Mouse (Mus musculus): Measurements from ENCODE around the gene Hist2h2aa2. TPM values are rescaled to one million over a fixed set of nuclear protein-coding genes. Genes with fewer than 3 reads are reported as not detected.

Gene Hist2h2aa2
- total and polyA plus RNA-seq, 3 experiments, result 18.4 to 11,232 TPM; not detected in 1

GRCm38 (mm10) chr3:96194966-96195365 lies 45.1 kb downstream of the Hist2h2aa2 start:
- TF ChIP-seq NRF1 (IDR thresholded peaks at IDR 0.05; ENCODE audit: insufficient read depth, low read depth, low read length, poor library complexity, severe bottlenecking) (no peak), ZNF384 (IDR thresholded peaks at IDR 0.05; ENCODE audit: low read depth, low read length) (0 out of 2 replicates have a peak, but pooled peaks have one; percentile 37), POLR2A (IDR thresholded peaks at IDR 0.05; ENCODE audit: control insufficient read depth in 1 of 2, insufficient read depth in 1 of 2, low read depth in 1 of 2, low read length in 2 of 2, poor library complexity in 1 of 2) (no peak), EP300 (IDR thresholded peaks at IDR 0.05; ENCODE audit: low read depth in 1 of 2, low read length in 2 of 2) (no peak), MXI1 (IDR thresholded peaks at IDR 0.05; ENCODE audit: low read depth, low read length) (no peak)

GRCm38 (mm10) chr3:96192977-96193376 lies 47.1 kb downstream of the Hist2h2aa2 start:
- Histone ChIP-seq H3K4me3 (ENCODE audit: control insufficient read depth in 1 of 2, insufficient read depth in 1 of 2, low read depth in 2 of 2, low read length in 2 of 2) (no peak overlapping the region), H3K9ac (ENCODE audit: control insufficient read depth, low read depth, low read length, poor library complexity, severe bottlenecking) (no peak overlapping the region), H3K9me3 (replicated peaks; ENCODE audit: insufficient read depth, low read length) (no peaks in the 10 kb centered on the region), H3K27ac (ENCODE audit: control insufficient read depth, low read depth, low read length) (no peak overlapping the region), H3K27me3 (ENCODE audit: control insufficient read depth in 1 of 2, insufficient read depth in 2 of 2, low read length in 2 of 2) (no peaks in the 10 kb centered on the region), H3K4me1 (ENCODE audit: control insufficient read depth in 1 of 2, insufficient read depth in 2 of 2, low read length in 2 of 2) (peaks cover 0 to 10% of the 10 kb centered on the region in 2 experiments; a peak in 2 of 4 replicates), H3K79me2 (ENCODE audit: control insufficient read depth, insufficient read depth, low read length, poor library complexity) (peaks cover 9% of the 10 kb centered on the region; the same call in 1 of the 2 replicates), H3K36me3 (ENCODE audit: control insufficient read depth in 1 of 2, insufficient read depth in 2 of 2, low read length in 2 of 2) (peaks cover 0 to 8% of the 10 kb centered on the region in 2 experiments; a peak in 2 of 4 replicates)
- DNase-seq (ENCODE audit: low read depth, low spot score), result no peak
- TF ChIP-seq ZKSCAN1 (IDR thresholded peaks at IDR 0.05; ENCODE audit: low read depth, low read length) (no peak), CHD2 (IDR thresholded peaks at IDR 0.05; ENCODE audit: low read length) (no peak), MEF2A (IDR thresholded peaks at IDR 0.05; ENCODE audit: extremely low read depth, insufficient replicate concordance, low read depth, low read length, poor library complexity, severe bottlenecking) (no peak), BHLHE40 (IDR thresholded peaks at IDR 0.05; ENCODE audit: borderline replicate concordance, low read depth, low read length) (no peak), RAD21 (IDR thresholded peaks at IDR 0.05; ENCODE audit: low read depth, low read length) (no peak)

More at GRCm38 (mm10) chr3:96194966-96195365, 45.1 kb downstream of the Hist2h2aa2 start:
- H3K36me3 ChIP-seq (ENCODE audit: control insufficient read depth in 1 of 2, insufficient read depth in 2 of 2, low read length in 2 of 2), result peaks cover 0 to 16% of the 10 kb centered on the region in 2 experiments; a peak in 2 of 4 replicates
- H3K79me2 ChIP-seq (ENCODE audit: control insufficient read depth, insufficient read depth, low read length, poor library complexity), result peaks cover 9% of the 10 kb centered on the region; the same call in 1 of the 2 replicates
- no peaks in the 10 kb centered on the region for H3K9me3 ChIP-seq (replicated peaks; ENCODE audit: insufficient read depth, low read length)
- no peak overlapping the region for H3K9ac ChIP-seq (ENCODE audit: control insufficient read depth, low read depth, low read length, poor library complexity, severe bottlenecking)
- DNase-seq (ENCODE audit: low read depth, low spot score), result no peak
- H3K27ac ChIP-seq (ENCODE audit: control insufficient read depth, low read depth, low read length), result no peak overlapping the region
- peaks cover 12 to 22% of the 10 kb centered on the region in 2 experiments for H3K4me1 ChIP-seq (ENCODE audit: control insufficient read depth in 1 of 2, insufficient read depth in 2 of 2, low read length in 2 of 2)
- no peak overlapping the region for H3K4me3 ChIP-seq (ENCODE audit: control insufficient read depth in 1 of 2, insufficient read depth in 1 of 2, low read depth in 2 of 2, low read length in 2 of 2)
- no peaks in the 10 kb centered on the region for H3K27me3 ChIP-seq (ENCODE audit: control insufficient read depth in 1 of 2, insufficient read depth in 2 of 2, low read length in 2 of 2)

Other genes with a start within 250 kb of the Hist2h2aa2 start
- gene Plekho1, start 244.3 kb downstream of the Hist2h2aa2 start, total RNA-seq (2012; rRNA removed), result 4.2 and 6.4 TPM in 2 replicates
- gene Plekho1, start 244.3 kb downstream of the Hist2h2aa2 start, polyA plus RNA-seq (2012; ENCODE audit: insufficient read depth in 1 of 2, insufficient read length in 2 of 2, low read depth in 1 of 2, low replicate concordance in 2 of 2, missing spikeins in 1 of 2), result 10 to 100 TPM in 1 of 2 experiments, not detected in 1; 19.2 TPM
- gene Vps45, start 181.8 kb downstream of the Hist2h2aa2 start, total RNA-seq (2012; rRNA removed), result 24.4 and 28.9 TPM in 2 replicates
- 10 to 100 TPM; 20.6 to 92.0 TPM for gene Vps45, start 181.8 kb downstream of the Hist2h2aa2 start, polyA plus RNA-seq (2012; ENCODE audit: insufficient read depth in 1 of 2, insufficient read length in 2 of 2, low read depth in 1 of 2, low replicate concordance in 2 of 2, missing spikeins in 1 of 2)
- 25.8 and 27.5 TPM in 2 replicates for gene Otud7b, start 135.7 kb downstream of the Hist2h2aa2 start, total RNA-seq (2012; rRNA removed)
- gene Otud7b, start 135.7 kb downstream of the Hist2h2aa2 start, polyA plus RNA-seq (2012; ENCODE audit: insufficient read depth in 1 of 2, insufficient read length in 2 of 2, low read depth in 1 of 2, low replicate concordance in 2 of 2, missing spikeins in 1 of 2), result 10 to 100 TPM; 17.9 to 24.4 TPM
- 0.62 and 0.77 TPM in 2 replicates for gene Mtmr11, start 78.3 kb downstream of the Hist2h2aa2 start, total RNA-seq (2012; rRNA removed)
- gene Mtmr11, start 78.3 kb downstream of the Hist2h2aa2 start, polyA plus RNA-seq (2012; ENCODE audit: insufficient read depth in 1 of 2, insufficient read length in 2 of 2, low read depth in 1 of 2, low replicate concordance in 2 of 2, missing spikeins in 1 of 2), result 1 to 10 TPM in 1 of 2 experiments, not detected in 1; 1.4 TPM
- 135 and 157 TPM in 2 replicates for gene Sf3b4, start 67.9 kb downstream of the Hist2h2aa2 start, total RNA-seq (2012; rRNA removed)
- 100 to 1,000 TPM; 102 to 423 TPM for gene Sf3b4, start 67.9 kb downstream of the Hist2h2aa2 start, polyA plus RNA-seq (2012; ENCODE audit: insufficient read depth in 1 of 2, insufficient read length in 2 of 2, low read depth in 1 of 2, low replicate concordance in 2 of 2, missing spikeins in 1 of 2)
- gene Sv2a, start 59.1 kb downstream of the Hist2h2aa2 start, total RNA-seq (2012; rRNA removed), result 0.77 and 2.1 TPM in 2 replicates
- gene Sv2a, start 59.1 kb downstream of the Hist2h2aa2 start, polyA plus RNA-seq (2012; ENCODE audit: insufficient read depth in 1 of 2, insufficient read length in 2 of 2, low read depth in 1 of 2, low replicate concordance in 2 of 2, missing spikeins in 1 of 2), result 1 to 10 TPM in 1 of 2 experiments, not detected in 1; 3.3 TPM
- gene Bola1, start 20.6 kb downstream of the Hist2h2aa2 start, total RNA-seq (2012; rRNA removed), result 115 and 123 TPM in 2 replicates
- 100 to 1,000 TPM in 1 of 2 experiments, not detected in 1; 124 TPM for gene Bola1, start 20.6 kb downstream of the Hist2h2aa2 start, polyA plus RNA-seq (2012; ENCODE audit: insufficient read depth in 1 of 2, insufficient read length in 2 of 2, low read depth in 1 of 2, low replicate concordance in 2 of 2, missing spikeins in 1 of 2)
- gene Hist2h2ab, start 20.4 kb downstream of the Hist2h2aa2 start, total RNA-seq (2012; rRNA removed), result 197 and 234 TPM in 2 replicates
- under 1 TPM in 1 of 2 experiments, not detected in 1; 0.72 TPM for gene Hist2h2ab, start 20.4 kb downstream of the Hist2h2aa2 start, polyA plus RNA-seq (2012; ENCODE audit: insufficient read depth in 1 of 2, insufficient read length in 2 of 2, low read depth in 1 of 2, low replicate concordance in 2 of 2, missing spikeins in 1 of 2)
- 2,824 and 3,687 TPM in 2 replicates for gene Hist2h2ac, start 19.4 kb downstream of the Hist2h2aa2 start, total RNA-seq (2012; rRNA removed)
- gene Hist2h2ac, start 19.4 kb downstream of the Hist2h2aa2 start, polyA plus RNA-seq (2012; ENCODE audit: insufficient read depth in 1 of 2, insufficient read length in 2 of 2, low read depth in 1 of 2, low replicate concordance in 2 of 2, missing spikeins in 1 of 2), result 1 to 10 TPM in 1 of 2 experiments, not detected in 1; 4.8 TPM
- 1.6 and 1.8 TPM in 2 replicates for gene Hist2h2be, start 19.2 kb downstream of the Hist2h2aa2 start, total RNA-seq (2012; rRNA removed)
- 1 to 10 TPM in 1 of 2 experiments, not detected in 1; 3.2 TPM for gene Hist2h2be, start 19.2 kb downstream of the Hist2h2aa2 start, polyA plus RNA-seq (2012; ENCODE audit: insufficient read depth in 1 of 2, insufficient read length in 2 of 2, low read depth in 1 of 2, low replicate concordance in 2 of 2, missing spikeins in 1 of 2)
- 2,744 and 3,348 TPM in 2 replicates for gene Hist2h3c2, start 1.1 kb downstream of the Hist2h2aa2 start, total RNA-seq (2012; rRNA removed)
- gene Hist2h3c2, start 1.1 kb downstream of the Hist2h2aa2 start, polyA plus RNA-seq (2012; ENCODE audit: insufficient read depth in 1 of 2, insufficient read length in 2 of 2, low read depth in 1 of 2, low replicate concordance in 2 of 2, missing spikeins in 1 of 2), result 1,000 to 10,000 TPM in 1 of 2 experiments, 1 to 10 TPM in 1; 8.2 to 1,897 TPM
- 3,456 and 4,103 TPM in 2 replicates for gene Hist2h2aa1, start 5.2 kb upstream of the Hist2h2aa2 start, total RNA-seq (2012; rRNA removed)
- gene Hist2h2aa1, start 5.2 kb upstream of the Hist2h2aa2 start, polyA plus RNA-seq (2012; ENCODE audit: insufficient read depth in 1 of 2, insufficient read length in 2 of 2, low read depth in 1 of 2, low replicate concordance in 2 of 2, missing spikeins in 1 of 2), result 1 to 10 TPM in 1 of 2 experiments, not detected in 1; 1.5 TPM
- 1.3 and 1.5 TPM in 2 replicates for gene Hist2h3c1, start 6.4 kb upstream of the Hist2h2aa2 start, total RNA-seq (2012; rRNA removed)
- gene Hist2h3c1, start 6.4 kb upstream of the Hist2h2aa2 start, polyA plus RNA-seq (2012; ENCODE audit: insufficient read depth in 1 of 2, insufficient read length in 2 of 2, low read depth in 1 of 2, low replicate concordance in 2 of 2, missing spikeins in 1 of 2), result not detected
- 195 and 290 TPM in 2 replicates for gene Hist2h4, start 23.0 kb upstream of the Hist2h2aa2 start, total RNA-seq (2012; rRNA removed)
- 1 to 10 TPM in 1 of 2 experiments, not detected in 1; 1.5 TPM for gene Hist2h4, start 23.0 kb upstream of the Hist2h2aa2 start, polyA plus RNA-seq (2012; ENCODE audit: insufficient read depth in 1 of 2, insufficient read length in 2 of 2, low read depth in 1 of 2, low replicate concordance in 2 of 2, missing spikeins in 1 of 2)
- 3,962 and 5,017 TPM in 2 replicates for gene Hist2h3b, start 28.4 kb upstream of the Hist2h2aa2 start, total RNA-seq (2012; rRNA removed)
- 10 to 100 TPM in 1 of 2 experiments, not detected in 1; 71.7 TPM for gene Hist2h3b, start 28.4 kb upstream of the Hist2h2aa2 start, polyA plus RNA-seq (2012; ENCODE audit: insufficient read depth in 1 of 2, insufficient read length in 2 of 2, low read depth in 1 of 2, low replicate concordance in 2 of 2, missing spikeins in 1 of 2)
- gene Hist2h2bb, start 29.5 kb upstream of the Hist2h2aa2 start, total RNA-seq (2012; rRNA removed), result 6,680 and 8,754 TPM in 2 replicates
- gene Hist2h2bb, start 29.5 kb upstream of the Hist2h2aa2 start, polyA plus RNA-seq (2012; ENCODE audit: insufficient read depth in 1 of 2, insufficient read length in 2 of 2, low read depth in 1 of 2, low replicate concordance in 2 of 2, missing spikeins in 1 of 2), result 10 to 100 TPM in 1 of 2 experiments, not detected in 1; 11.2 TPM
- gene Fcgr1, start 53.7 kb upstream of the Hist2h2aa2 start, total RNA-seq (2012; rRNA removed), result 3.4 and 4.7 TPM in 2 replicates
- 1 to 10 TPM in 1 of 2 experiments, not detected in 1; 2.8 TPM for gene Fcgr1, start 53.7 kb upstream of the Hist2h2aa2 start, polyA plus RNA-seq (2012; ENCODE audit: insufficient read depth in 1 of 2, insufficient read length in 2 of 2, low read depth in 1 of 2, low replicate concordance in 2 of 2, missing spikeins in 1 of 2)
- gene BC107364, start 212.0 kb upstream of the Hist2h2aa2 start, total RNA-seq (2012; rRNA removed), result not detected in 2 replicates
- under 1 TPM in 1 of 2 experiments, not detected in 1; 0.17 TPM for gene BC107364, start 212.0 kb upstream of the Hist2h2aa2 start, polyA plus RNA-seq (2012; ENCODE audit: insufficient read depth in 1 of 2, insufficient read length in 2 of 2, low read depth in 1 of 2, low replicate concordance in 2 of 2, missing spikeins in 1 of 2)

Data from MEL (cell line).